Mouse (Mus musculus) embryonic facial prominence, embryonic 14.5 days (tissue): Measurements from ENCODE around the gene Foxp1. TPM values are rescaled to one million over a fixed set of nuclear protein-coding genes. Genes with fewer than 3 reads are reported as not detected.

Source experiments
- ATAC-seq: fragments of 200-750 bp; cut with Nextera tagmentation; 2 replicates; pipeline ENCODE4 v1.8.0; 2017; ENCODE audit warnings: low read depth, moderate number of reproducible peaks, moderate TSS enrichment
- DNase-seq: peaks from one replicate; pipeline ENCODE4 v3.0.0-alpha.2; 2015; ENCODE audit warnings: low spot score
- H3K27ac ChIP-seq: fragments of 300-500 bp; sonication (generic); replicated peaks from 2 replicates; pipeline ENCODE4 v1.5.1; 2014; ENCODE audit warnings: low read depth, mild to moderate bottlenecking, low read length, moderate library complexity
- H3K27me3 ChIP-seq: fragments of 300-500 bp; sonication (generic); replicated peaks from 2 replicates; pipeline ENCODE4 v1.6.1; 2014; ENCODE audit warnings: low read length; ENCODE audit not compliant: control insufficient read depth, insufficient read depth
- H3K36me3 ChIP-seq: fragments of 300-500 bp; sonication (generic); 2 replicates; pipeline ENCODE4 v1.6.1; 2014; ENCODE audit warnings: low read length, mixed read lengths; ENCODE audit not compliant: control insufficient read depth, insufficient read depth
- H3K4me1 ChIP-seq: fragments of 300-500 bp; sonication (generic); 2 replicates; pipeline ENCODE4 v1.6.1; 2014; ENCODE audit warnings: antibody characterized with exemption, low read length; ENCODE audit not compliant: control insufficient read depth, insufficient read depth
- H3K4me2 ChIP-seq: fragments of 300-500 bp; sonication (generic); 2 replicates; pipeline ENCODE4 v1.6.1; 2014; ENCODE audit warnings: low read depth, mild to moderate bottlenecking, low read length, moderate library complexity, mixed read lengths
- H3K4me3 ChIP-seq: fragments of 300-500 bp; sonication (generic); 2 replicates; pipeline ENCODE4 v1.5.1; 2014; ENCODE audit warnings: low read depth, mild to moderate bottlenecking, low read length
- H3K9ac ChIP-seq: fragments of 300-500 bp; sonication (generic); 2 replicates; pipeline ENCODE4 v1.6.1; 2014; ENCODE audit warnings: low read depth, mild to moderate bottlenecking, low read length, moderate library complexity, mixed read lengths
- H3K9me3 ChIP-seq: fragments of 300-500 bp; sonication (generic); 2 replicates; pipeline ENCODE4 v1.6.1; 2016; ENCODE audit warnings: low read length; ENCODE audit not compliant: control insufficient read depth
- WGBS: fragments of 180-500 bp; shearing (Covaris S2); extraction: QIAGEN DNeasy Blood & Tissue Kit; methylation state at CpG from one replicate; pipeline ENCODE4 v1.1.7; 2014; 5-methylcytosine and 5-hydroxymethylcytosine counted together
- polyA plus RNA-seq: library from polyadenylated mRNA; unstranded; fragments of >200 nt; fragmentation: Nextera tagmentation; extraction: Ambion mirVana; gene quantifications from 2 replicates; pipeline ENCODE4 v1.2.1, GENCODE M21; 2014

The Foxp1 gene
- polyA plus RNA-seq, 1 experiment from 2014 or later = 80.1 TPM

GRCm38 (mm10) chr6:98937513-98937912, 585.0 kb downstream of the Foxp1 start:
- DNase-seq (no peak), ATAC-seq (no peak)
- Histone ChIP-seq H3K27me3 (no peaks in the 10 kb centered on the region), H3K27ac (no peak overlapping the region), H3K9ac (no peak overlapping the region), H3K4me3 (no peak overlapping the region), H3K4me1 (no peaks in the 10 kb centered on the region), H3K4me2 (no peak overlapping the region), H3K36me3 (peaks cover 65% of the 10 kb centered on the region), H3K9me3 (no peaks in the 10 kb centered on the region)
- WGBS = 84% methylated on average over 11 of the region's 11 CpGs

DNA sequence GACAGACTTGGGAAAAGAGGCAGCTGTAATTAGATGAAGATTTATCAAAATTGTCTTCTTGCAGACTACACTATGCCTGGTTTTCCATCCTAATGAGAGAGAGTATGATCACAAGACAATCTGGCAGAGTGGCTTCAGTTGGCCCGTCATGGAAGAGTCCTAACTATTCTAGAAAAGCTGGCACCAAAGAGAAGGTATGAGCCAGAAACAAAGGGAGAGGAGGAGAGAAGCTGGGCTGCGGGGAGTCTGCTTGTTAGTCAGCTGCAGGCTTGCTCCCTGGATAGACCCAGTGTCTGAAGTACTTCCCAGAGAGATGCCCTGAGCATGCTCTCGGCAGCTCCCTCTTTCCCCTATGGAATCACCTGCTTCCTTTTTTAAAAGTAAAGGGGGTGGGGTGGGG, 586.1 kb downstream of the Foxp1 start:
- Histone ChIP-seq H3K9me3 (no peaks in the 10 kb centered on the region), H3K27ac (no peak overlapping the region), H3K4me1 (no peaks in the 10 kb centered on the region), H3K27me3 (no peaks in the 10 kb centered on the region), H3K36me3 (peaks cover 63% of the 10 kb centered on the region), H3K4me3 (no peak overlapping the region), H3K4me2 (no peak overlapping the region), H3K9ac (no peak overlapping the region)
- DNase-seq (no peak), ATAC-seq (no peak)
- WGBS = 72% methylated on average over 3 of the region's 3 CpGs

DNA sequence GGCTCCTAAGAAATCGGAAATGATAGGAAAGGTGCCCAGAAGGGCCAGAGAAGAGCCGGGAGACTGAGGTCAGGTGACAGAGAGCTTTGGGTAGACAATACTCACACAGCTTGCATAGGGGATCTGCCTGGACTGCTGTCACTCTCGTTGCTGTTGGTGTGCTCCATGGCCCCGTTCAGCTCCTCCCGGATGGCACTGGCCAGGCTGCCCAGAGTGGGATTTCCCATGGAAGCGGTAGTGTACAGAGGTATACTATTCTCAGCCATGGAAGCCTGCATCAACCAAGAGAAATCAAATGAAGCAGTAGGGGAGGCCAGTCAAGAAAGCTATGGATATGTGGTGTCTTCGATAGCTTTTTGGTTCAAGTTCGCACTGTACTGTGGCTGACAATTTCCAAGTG, 587.4 kb downstream of the Foxp1 start:
- H3K27me3 ChIP-seq = no peaks in the 10 kb centered on the region
- no peak overlapping the region for H3K4me2 ChIP-seq
- 97% methylated on average over 8 of the region's 8 CpGs for WGBS
- no peak for DNase-seq
- no peak overlapping the region for H3K9ac ChIP-seq
- no peak overlapping the region for H3K4me3 ChIP-seq
- ATAC-seq = no peak
- peaks cover 57% of the 10 kb centered on the region for H3K36me3 ChIP-seq
- H3K9me3 ChIP-seq = no peaks in the 10 kb centered on the region
- H3K4me1 ChIP-seq = no peaks in the 10 kb centered on the region
- H3K27ac ChIP-seq = no peak overlapping the region

- 91% methylated on average over 10 of the region's 10 CpGs for WGBS
- DNase-seq (no peak), ATAC-seq (no peak)
- Histone ChIP-seq H3K4me2 (no peak overlapping the region), H3K9me3 (no peaks in the 10 kb centered on the region), H3K4me1 (no peaks in the 10 kb centered on the region), H3K27me3 (no peaks in the 10 kb centered on the region), H3K27ac (no peak overlapping the region), H3K4me3 (no peak overlapping the region), H3K36me3 (peaks cover 60% of the 10 kb centered on the region), H3K9ac (no peak overlapping the region)
These were observed 588.1 kb downstream of the Foxp1 start for GRCm38 (mm10) chr6:98934381-98934780.

DNA sequence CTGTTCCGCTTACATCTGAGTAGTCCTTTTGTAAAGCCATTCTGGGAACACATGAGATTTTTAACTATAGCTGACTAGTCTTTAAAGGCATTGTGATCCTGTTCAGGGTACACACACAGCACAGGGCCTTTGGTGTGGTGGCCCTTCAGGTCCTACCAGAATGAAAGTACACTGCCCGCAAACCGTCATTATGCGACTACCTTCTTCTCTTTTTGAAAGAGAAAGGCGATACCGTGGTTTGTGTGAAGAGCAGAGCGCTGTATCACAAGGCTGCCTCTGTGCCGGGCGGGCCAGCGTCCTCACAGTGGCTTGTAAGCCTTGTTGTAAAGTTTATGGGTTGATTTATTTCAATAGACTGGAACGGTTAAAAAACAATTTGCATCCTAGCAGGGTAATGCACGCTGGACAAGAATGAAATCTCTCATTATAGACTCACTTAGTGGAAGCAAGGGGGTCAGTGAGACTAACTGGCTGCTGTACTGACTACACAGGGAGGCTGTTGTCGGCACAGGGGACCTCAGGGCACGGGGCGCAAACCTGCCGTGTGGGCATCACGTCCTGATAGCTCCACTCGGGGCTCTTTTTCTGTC, 589.3 kb downstream of the Foxp1 start:
- Histone ChIP-seq H3K4me2 (no peak overlapping the region), H3K27me3 (no peaks in the 10 kb centered on the region), H3K27ac (no peak overlapping the region), H3K4me1 (no peaks in the 10 kb centered on the region), H3K4me3 (no peak overlapping the region), H3K9me3 (no peaks in the 10 kb centered on the region), H3K9ac (no peak overlapping the region), H3K36me3 (peaks cover 64% of the 10 kb centered on the region)
- ATAC-seq = no peak
- DNase-seq = no peak
- WGBS = 77% methylated on average over 18 of the region's 18 CpGs

- H3K9me3 ChIP-seq = no peaks in the 10 kb centered on the region
- WGBS = 77% methylated on average over 8 of the region's 8 CpGs
- H3K4me3 ChIP-seq = no peak overlapping the region
- H3K9ac ChIP-seq = no peak overlapping the region
- peaks cover 56% of the 10 kb centered on the region for H3K36me3 ChIP-seq
- no peak for ATAC-seq
- no peak overlapping the region for H3K4me2 ChIP-seq
- no peaks in the 10 kb centered on the region for H3K4me1 ChIP-seq
- DNase-seq = no peak
- H3K27me3 ChIP-seq = no peaks in the 10 kb centered on the region
- H3K27ac ChIP-seq = no peak overlapping the region
These were observed 590.5 kb downstream of the Foxp1 start for GRCm38 (mm10) chr6:98931881-98932540.

GRCm38 (mm10) chr6:98930652-98931300, 591.7 kb downstream of the Foxp1 start:
- Histone ChIP-seq H3K4me2 (no peak overlapping the region), H3K4me3 (no peak overlapping the region), H3K36me3 (peaks cover 45% of the 10 kb centered on the region), H3K27ac (no peak overlapping the region), H3K27me3 (no peaks in the 10 kb centered on the region), H3K4me1 (no peaks in the 10 kb centered on the region), H3K9me3 (no peaks in the 10 kb centered on the region), H3K9ac (no peak overlapping the region)
- DNase-seq (no peak), ATAC-seq (no peak)
- WGBS = 74% methylated on average over 15 of the region's 15 CpGs

- no peak overlapping the region for H3K4me2 ChIP-seq
- 80% methylated on average over 8 of the region's 8 CpGs for WGBS
These were observed 594.2 kb downstream of the Foxp1 start for GRCm38 (mm10) chr6:98928365-98928764.

More at GRCm38 (mm10) chr6:98928365-98928764, 594.2 kb downstream of the Foxp1 start:
- H3K4me1 ChIP-seq = no peaks in the 10 kb centered on the region
- DNase-seq (no peak), ATAC-seq (no peak)
- H3K4me3 ChIP-seq = no peak overlapping the region
- H3K36me3 ChIP-seq = peaks cover 27% of the 10 kb centered on the region
- no peak overlapping the region for H3K9ac ChIP-seq
- H3K27ac ChIP-seq = no peak overlapping the region
- no peaks in the 10 kb centered on the region for H3K9me3 ChIP-seq
- no peaks in the 10 kb centered on the region for H3K27me3 ChIP-seq
